Mouse (Mus musculus) hindbrain, embryonic 12.5 days (tissue): ENCODE measurements around the gene Morn2. TPM values are rescaled to one million over a fixed set of nuclear protein-coding genes. Genes with fewer than 3 reads are reported as not detected.

Source experiments
- ATAC-seq: fragments of 200-750 bp; cut with Nextera tagmentation; 2 replicates; pipeline ENCODE4 v1.8.0; 2017; ENCODE audit warnings: moderate TSS enrichment; ENCODE audit not compliant: low FRiP score
- H3K27ac ChIP-seq: fragments of 300-500 bp; sonication (generic); 2 replicates; pipeline ENCODE4 v1.5.1; 2016; ENCODE audit warnings: mild to moderate bottlenecking
- H3K27me3 ChIP-seq: fragments of 300-500 bp; sonication (generic); 2 replicates; pipeline ENCODE4 v1.6.1; 2016; ENCODE audit warnings: mild to moderate bottlenecking
- H3K36me3 ChIP-seq: fragments of 300-500 bp; sonication (generic); 2 replicates; pipeline ENCODE4 v1.6.1; 2016; ENCODE audit warnings: mild to moderate bottlenecking
- H3K4me1 ChIP-seq: fragments of 300-500 bp; sonication (generic); 2 replicates; pipeline ENCODE4 v1.6.1; 2016
- H3K4me2 ChIP-seq: fragments of 300-500 bp; sonication (generic); replicated peaks from 2 replicates; pipeline ENCODE4 v1.6.1; 2016; ENCODE audit warnings: mild to moderate bottlenecking
- H3K4me3 ChIP-seq: fragments of 300-500 bp; sonication (generic); 2 replicates; pipeline ENCODE4 v1.5.1; 2016; ENCODE audit warnings: mild to moderate bottlenecking
- H3K9ac ChIP-seq: fragments of 300-500 bp; sonication (generic); 2 replicates; pipeline ENCODE4 v1.6.1; 2016; ENCODE audit warnings: mild to moderate bottlenecking, moderate library complexity
- H3K9me3 ChIP-seq: fragments of 300-500 bp; sonication (generic); replicated peaks from 2 replicates; pipeline ENCODE4 v1.6.1; 2016; ENCODE audit warnings: mild to moderate bottlenecking
- WGBS: fragments of 180-500 bp; shearing (Covaris S2); methylation state at CpG from one replicate; pipeline ENCODE4 v1.1.7; 2016; 5-methylcytosine and 5-hydroxymethylcytosine counted together
- polyA plus RNA-seq: library from polyadenylated mRNA; unstranded; fragments of >200 nt; fragmentation: Nextera tagmentation; extraction: Ambion mirVana; gene quantifications from 2 replicates; pipeline ENCODE4 v1.2.1, GENCODE M21; 2016

The Morn2 gene
- polyA plus RNA-seq, 1 experiment from 2014 or later = 32.4 TPM

- no peaks in the 10 kb centered on the region for H3K27me3 ChIP-seq
- no peak overlapping the region for H3K4me2 ChIP-seq
- H3K9me3 ChIP-seq = no peaks in the 10 kb centered on the region
- H3K27ac ChIP-seq = no peak overlapping the region
- 82% methylated on average over 3 of the region's 3 CpGs for WGBS
- H3K9ac ChIP-seq = no peak overlapping the region
- H3K4me3 ChIP-seq = no peak overlapping the region
- H3K4me1 ChIP-seq = no peaks in the 10 kb centered on the region
- no peaks in the 10 kb centered on the region for H3K36me3 ChIP-seq
- no peak for ATAC-seq
These were observed 36.4 kb downstream of the Morn2 start for GRCm38 (mm10) chr17:80326431-80326830.

- H3K4me3 ChIP-seq = no peak overlapping the region
- no peaks in the 10 kb centered on the region for H3K36me3 ChIP-seq
- no peaks in the 10 kb centered on the region for H3K27me3 ChIP-seq
- no peaks in the 10 kb centered on the region for H3K9me3 ChIP-seq
- no peak for ATAC-seq
- H3K4me1 ChIP-seq = no peaks in the 10 kb centered on the region
- H3K9ac ChIP-seq = no peak overlapping the region
- WGBS = 82% methylated on average over 2 of the region's 2 CpGs
- no peak overlapping the region for H3K4me2 ChIP-seq
- H3K27ac ChIP-seq = no peak overlapping the region
These were observed 42.4 kb downstream of the Morn2 start for GRCm38 (mm10) chr17:80332386-80332785.

- no peak for ATAC-seq
- 77% methylated on average over 4 of the region's 4 CpGs for WGBS
- Histone ChIP-seq H3K9ac (no peak overlapping the region), H3K27ac (no peak overlapping the region), H3K4me3 (no peak overlapping the region), H3K27me3 (no peaks in the 10 kb centered on the region), H3K4me1 (0 out of 2 replicates have a peak, but pooled peaks cover 6% of the 10 kb centered on the region), H3K4me2 (no peak overlapping the region), H3K9me3 (no peaks in the 10 kb centered on the region), H3K36me3 (no peaks in the 10 kb centered on the region)
These were observed 55.3 kb downstream of the Morn2 start for GRCm38 (mm10) chr17:80345277-80345676.

GRCm38 (mm10) chr17:80346591-80347125, 56.7 kb downstream of the Morn2 start:
- H3K4me3 ChIP-seq = no peak overlapping the region
- H3K9ac ChIP-seq = no peak overlapping the region
- no peak for ATAC-seq
- H3K9me3 ChIP-seq = no peaks in the 10 kb centered on the region
- no peak overlapping the region for H3K4me2 ChIP-seq
- 20% methylated on average over 11 of the region's 11 CpGs for WGBS
- H3K4me1 ChIP-seq = 0 out of 2 replicates have a peak, but pooled peaks cover 6% of the 10 kb centered on the region
- no peaks in the 10 kb centered on the region for H3K27me3 ChIP-seq
- H3K36me3 ChIP-seq = no peaks in the 10 kb centered on the region
- H3K27ac ChIP-seq = no peak overlapping the region

Other genes starting within 250 kb of the Morn2 start
- gene Hnrnpll, start 227.9 kb upstream of the Morn2 start, polyA plus RNA-seq = 112 and 116 TPM in 2 replicates
- 8.5 and 9.1 TPM in 2 replicates for gene Galm, start 162.7 kb upstream of the Morn2 start, polyA plus RNA-seq
- 592 and 633 TPM in 2 replicates for gene Srsf7, start 82.9 kb upstream of the Morn2 start, polyA plus RNA-seq
- gene Ttc39d, start 82.7 kb upstream of the Morn2 start, polyA plus RNA-seq = 0.14 and 0.30 TPM in 2 replicates
- gene Gemin6, start 65.8 kb upstream of the Morn2 start, polyA plus RNA-seq = 23.2 and 25.6 TPM in 2 replicates
- gene Dhx57, start 273 bp downstream of the Morn2 start, polyA plus RNA-seq = 42.7 and 44.6 TPM in 2 replicates
- 1.0 and 1.2 TPM in 2 replicates for gene Arhgef33, start 17.2 kb downstream of the Morn2 start, polyA plus RNA-seq
- 1.7 and 2.1 TPM in 2 replicates for gene Gm10190, start 83.3 kb downstream of the Morn2 start, polyA plus RNA-seq
- gene Sos1, start 190.2 kb downstream of the Morn2 start, polyA plus RNA-seq = 9.7 and 10.2 TPM in 2 replicates